ENCODE assay signal across 17 mouse cellular contexts in the genomic region with DNA sequence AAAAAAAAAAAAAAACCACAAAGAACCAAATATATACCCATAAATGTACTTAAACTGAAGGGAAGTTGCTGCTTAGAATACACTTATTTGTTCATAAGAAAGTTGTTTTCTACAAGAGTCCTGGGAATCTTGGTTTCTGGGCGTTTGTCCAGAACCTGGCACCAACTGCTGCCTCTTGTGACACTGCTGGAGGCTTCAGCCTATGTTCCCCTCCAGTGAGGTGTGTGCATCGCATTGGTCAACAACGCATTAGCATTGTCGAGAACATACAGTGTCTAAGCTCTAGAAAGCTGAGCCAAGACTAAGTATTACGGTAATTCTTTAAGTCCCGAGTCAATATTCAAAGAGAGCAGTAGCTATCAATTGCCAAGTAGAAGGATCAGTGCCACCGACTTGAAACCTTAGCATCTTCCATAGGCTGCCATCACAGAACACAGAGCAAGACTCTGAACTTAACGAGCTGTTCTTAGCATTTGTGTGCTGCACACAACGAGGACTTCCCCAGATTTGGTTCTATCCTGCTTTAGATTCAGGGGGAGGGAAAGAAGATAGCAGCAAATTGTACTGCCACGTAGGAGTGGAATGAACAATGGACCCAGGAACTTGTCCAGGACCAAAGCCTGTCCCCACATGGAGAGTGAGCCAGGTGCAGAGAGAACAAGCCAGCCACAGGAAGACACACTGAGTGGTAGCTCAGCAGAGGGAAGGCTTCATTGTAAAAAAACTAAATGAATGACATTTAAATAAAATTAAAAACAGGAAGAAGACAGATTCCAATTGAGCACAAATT.
DNase-seq lines count a peak whose midpoint lies in the region; ATAC-seq and TF ChIP-seq lines count a peak whose summit lies in the region.
"Had no signal": no experiment of that assay in that cellular context is flagged by ENCODE, and none has a peak within 500 bp of the region (broad histone marks: within the 10 kb centered on the region; RNA-seq: fewer than 3 reads in every experiment).

No protein-coding gene starts in this region.

- ATAC-seq in forebrain, embryonic 15.5 days (replicated peaks) = no peak
- ATAC-seq in intestine, embryonic 16.5 days = no peak
- ATAC-seq: forebrain, embryonic 13.5 days; midbrain, embryonic 15.5 days had no signal

- 0 out of 2 replicates have a peak overlapping the region, but pooled peaks have one; percentile 19 for H3K27ac ChIP-seq in forebrain, embryonic 15.5 days (replicated peaks)
- H3K27ac ChIP-seq in forebrain, embryonic 10.5 days = no peak overlapping the region
- no peak overlapping the region for H3K27ac ChIP-seq in intestine, embryonic 16.5 days (ENCODE audit: low read length)
- H3K27ac ChIP-seq: forebrain, embryonic 13.5 days; kidney, embryonic 15.5 days; liver, embryonic 13.5 days; midbrain, embryonic 15.5 days; neural tube, embryonic 12.5 days had no signal

- no peaks in the 10 kb centered on the region for H3K9me3 ChIP-seq in forebrain, embryonic 15.5 days
- H3K9me3 ChIP-seq in forebrain, embryonic 10.5 days = no peaks in the 10 kb centered on the region
- no peaks in the 10 kb centered on the region for H3K9me3 ChIP-seq in intestine, embryonic 16.5 days (ENCODE audit: control insufficient read depth, low read length)
- H3K9me3 ChIP-seq: forebrain, embryonic 13.5 days; kidney, embryonic 15.5 days; liver, embryonic 13.5 days; midbrain, embryonic 15.5 days; neural tube, embryonic 12.5 days had no signal

- DNase-seq in forebrain, embryonic 10.5 days (ENCODE audit: extremely low spot score, low spot score) = no peak
- DNase-seq in layer of hippocampus, adult 9-11 months = peak; percentile 31
- DNase-seq in layer of hippocampus, postnatal 36 days = no peak
- DNase-seq in brain, embryonic 14.5 days (ENCODE audit: low read depth) = peak; percentile 48
- DNase-seq in cerebellum, postnatal 14 days = peak; percentile 27 to 28
- DNase-seq in gastrocnemius, postnatal 25 days = no peak
- DNase-seq: gastrocnemius, postnatal 10 days; heart, postnatal 10 days; liver, embryonic 13.5 days; spleen, adult 18-20 months; thymus, postnatal 14 days had no signal

- no peaks in the 10 kb centered on the region for H3K4me1 ChIP-seq in forebrain, embryonic 15.5 days
- H3K4me1 ChIP-seq in forebrain, embryonic 10.5 days = peaks cover 3% of the 10 kb centered on the region; the same call in 1 of the 2 replicates
- H3K4me1 ChIP-seq in intestine, embryonic 16.5 days (ENCODE audit: control insufficient read depth, insufficient read depth, low read length) = no peaks in the 10 kb centered on the region
- H3K4me1 ChIP-seq: forebrain, embryonic 13.5 days; kidney, embryonic 15.5 days; liver, embryonic 13.5 days; midbrain, embryonic 15.5 days; neural tube, embryonic 12.5 days had no signal

- no peaks in the 10 kb centered on the region for H3K27me3 ChIP-seq in forebrain, embryonic 15.5 days
- no peaks in the 10 kb centered on the region for H3K27me3 ChIP-seq in forebrain, embryonic 10.5 days (ENCODE audit: poor library complexity, severe bottlenecking)
- H3K27me3 ChIP-seq in intestine, embryonic 16.5 days (replicated peaks; ENCODE audit: control insufficient read depth, insufficient read depth, low read length) = no peaks in the 10 kb centered on the region
- H3K27me3 ChIP-seq: forebrain, embryonic 13.5 days; kidney, embryonic 15.5 days; liver, embryonic 13.5 days; midbrain, embryonic 15.5 days; neural tube, embryonic 12.5 days had no signal

- no peak overlapping the region for H3K9ac ChIP-seq in forebrain, embryonic 15.5 days (replicated peaks)
- no peak overlapping the region for H3K9ac ChIP-seq in intestine, embryonic 16.5 days (ENCODE audit: low read depth, low read length)
- H3K9ac ChIP-seq: forebrain, embryonic 13.5 days; kidney, embryonic 15.5 days; liver, embryonic 13.5 days; midbrain, embryonic 15.5 days; neural tube, embryonic 12.5 days had no signal

- H3K4me2 ChIP-seq in forebrain, embryonic 15.5 days (replicated peaks) = no peak overlapping the region
- H3K4me2 ChIP-seq in intestine, embryonic 16.5 days (ENCODE audit: low read depth, low read length) = no peak overlapping the region
- H3K4me2 ChIP-seq: forebrain, embryonic 13.5 days; kidney, embryonic 15.5 days; liver, embryonic 13.5 days; midbrain, embryonic 15.5 days; neural tube, embryonic 12.5 days had no signal

- H3K4me3 ChIP-seq in forebrain, embryonic 15.5 days = no peak overlapping the region
- no peak overlapping the region for H3K4me3 ChIP-seq in forebrain, embryonic 10.5 days
- no peak overlapping the region for H3K4me3 ChIP-seq in intestine, embryonic 16.5 days (ENCODE audit: low read length)
- H3K4me3 ChIP-seq: forebrain, embryonic 13.5 days; kidney, embryonic 15.5 days; liver, embryonic 13.5 days; midbrain, embryonic 15.5 days; neural tube, embryonic 12.5 days had no signal

- no peak for TF ChIP-seq POLR2A in brain, embryonic 14.5 days (IDR thresholded peaks at IDR 0.05; ENCODE audit: borderline replicate concordance, extremely low read depth, insufficient read depth, insufficient read length, poor library complexity, severe bottlenecking)

- WGBS in forebrain, embryonic 15.5 days = 60% methylated on average over 10 of the region's 10 CpGs
- 86% methylated on average over 10 of the region's 10 CpGs for WGBS in forebrain, embryonic 10.5 days
- WGBS in intestine, embryonic 16.5 days = 86% methylated on average over 10 of the region's 10 CpGs

- H3K36me3 ChIP-seq in forebrain, embryonic 15.5 days = no peaks in the 10 kb centered on the region
- peaks cover 8% of the 10 kb centered on the region for H3K36me3 ChIP-seq in forebrain, embryonic 10.5 days (replicated peaks)
- H3K36me3 ChIP-seq in intestine, embryonic 16.5 days (ENCODE audit: control insufficient read depth, insufficient read depth, low read length) = no peaks in the 10 kb centered on the region
- H3K36me3 ChIP-seq: liver, embryonic 13.5 days had no signal

- TF ChIP-seq CTCF in brain, embryonic 14.5 days (IDR thresholded peaks at IDR 0.05; ENCODE audit: borderline replicate concordance, extremely low read depth, insufficient read depth, insufficient read length) = no peak

Comparison
In these comparisons a context has a peak if more than half of its experiments do, and no peak if none do; other contexts are left out.
1. DNase-seq: peak in layer of hippocampus, adult 9-11 months (single experiment), brain, embryonic 14.5 days (single experiment) and cerebellum, postnatal 14 days (2 of 2); none in forebrain, embryonic 10.5 days (single experiment), layer of hippocampus, postnatal 36 days (0 of 2) and gastrocnemius, postnatal 25 days (single experiment).